Mouse (Mus musculus) embryo, embryonic 11 days (tissue): ENCODE data around the gene Baiap2l2.
A peak's percentile ranks its signal among the peaks of the same experiment; 100 is the strongest.

Experiments used
- DNase-seq: peaks from one replicate; pipeline ENCODE4 v3.0.0-alpha.2; 2015

Baiap2l2 gene

GRCm38 (mm10) chr15:79298553-79298952 lies 13.2 kb upstream of the Baiap2l2 start:
- DNase-seq = no peak

GRCm38 (mm10) chr15:79292779-79293178 lies 7.4 kb upstream of the Baiap2l2 start:
- no peak for DNase-seq

GRCm38 (mm10) chr15:79290340-79290739 lies 5.0 kb upstream of the Baiap2l2 start:
- no peak for DNase-seq

GRCm38 (mm10) chr15:79289441-79289840 lies 4.1 kb upstream of the Baiap2l2 start:
- no peak for DNase-seq

GRCm38 (mm10) chr15:79288387-79288786 lies 3.0 kb upstream of the Baiap2l2 start:
- no peak for DNase-seq

- DNase-seq = no peak
Observed at GRCm38 (mm10) chr15:79287091-79287490, 1.8 kb upstream of the Baiap2l2 start.

GRCm38 (mm10) chr15:79286141-79286540 lies 804 bp upstream of the Baiap2l2 start:
- DNase-seq = no peak

GRCm38 (mm10) chr15:79283371-79283770 lies 2.0 kb downstream of the Baiap2l2 start:
- DNase-seq = no peak

- DNase-seq = no peak
Observed at GRCm38 (mm10) chr15:79282434-79282833, 2.9 kb downstream of the Baiap2l2 start.

- peak; percentile 33 for DNase-seq
Observed at GRCm38 (mm10) chr15:79281389-79281788, 3.9 kb downstream of the Baiap2l2 start.

GRCm38 (mm10) chr15:79280850-79281249 lies 4.5 kb downstream of the Baiap2l2 start:
- DNase-seq = no peak

GRCm38 (mm10) chr15:79280209-79280608 lies 5.1 kb downstream of the Baiap2l2 start:
- peak; percentile 31 for DNase-seq

- DNase-seq = no peak
Observed at GRCm38 (mm10) chr15:79277728-79278127, 7.6 kb downstream of the Baiap2l2 start.

- DNase-seq = no peak
Observed at GRCm38 (mm10) chr15:79273020-79273419, 12.3 kb downstream of the Baiap2l2 start.

- peak; percentile 76 for DNase-seq
Observed at GRCm38 (mm10) chr15:79271124-79271746, 14.1 kb downstream of the Baiap2l2 start.

- peak; percentile 87 for DNase-seq
Observed at GRCm38 (mm10) chr15:79270317-79271123, 14.8 kb downstream of the Baiap2l2 start.

- no peak for DNase-seq
Observed at GRCm38 (mm10) chr15:79268521-79268920, 16.8 kb downstream of the Baiap2l2 start.

- DNase-seq = no peak
Observed at GRCm38 (mm10) chr15:79265384-79265783, 20.0 kb downstream of the Baiap2l2 start.

- DNase-seq = no peak
Observed at GRCm38 (mm10) chr15:79263726-79264125, 21.6 kb downstream of the Baiap2l2 start.

GRCm38 (mm10) chr15:79262786-79263309 lies 22.5 kb downstream of the Baiap2l2 start:
- DNase-seq = no peak

- peak; percentile 79 for DNase-seq
Observed at GRCm38 (mm10) chr15:79262375-79262774, 23.0 kb downstream of the Baiap2l2 start.

GRCm38 (mm10) chr15:79261757-79262156 lies 23.6 kb downstream of the Baiap2l2 start:
- peak; percentile 55 for DNase-seq

- DNase-seq = peak; percentile 69
Observed at GRCm38 (mm10) chr15:79261095-79261725, 24.1 kb downstream of the Baiap2l2 start.

- no peak for DNase-seq
Observed at GRCm38 (mm10) chr15:79258521-79258920, 26.8 kb downstream of the Baiap2l2 start.
